8 mouse cellular contexts compared by ENCODE assay signal in genomic region chr14:48421476-48421875, GRCm38 (mm10). TPM values are rescaled to one million over a fixed set of nuclear protein-coding genes. Genes with fewer than 3 reads are reported as not detected.
DNase-seq lines count a peak whose midpoint lies in the region; ATAC-seq and TF ChIP-seq lines count a peak whose summit lies in the region.

No protein-coding gene starts in this region.

- H3K9me3 ChIP-seq in lung, embryonic 14.5 days (ENCODE audit: low read depth, low read length), result no peaks in the 10 kb centered on the region

- H3K4me2 ChIP-seq in lung, embryonic 14.5 days, result peak overlapping the region; percentile 53

- no peaks in the 10 kb centered on the region for H3K36me3 ChIP-seq in lung, embryonic 14.5 days (ENCODE audit: insufficient read depth)

- no peaks in the 10 kb centered on the region for H3K4me1 ChIP-seq in lung, embryonic 14.5 days (ENCODE audit: insufficient read depth)

- no peak for TF ChIP-seq CTCF in lung, embryonic 14.5 days (IDR thresholded peaks at IDR 0.05; ENCODE audit: low read depth)

- H3K4me3 ChIP-seq in lung, embryonic 14.5 days (ENCODE audit: low read depth, low read length), result no peak overlapping the region; the same call in 1 of the 2 replicates

- DNase-seq in frontal cortex, adult 2 months (ENCODE audit: extremely low spot score in 1 of 2, low spot score in 1 of 2), result peak; percentile 66 to 72
- DNase-seq in frontal cortex, postnatal 10 days (ENCODE audit: low spot score in 2 of 2), result no peak
- no peak for DNase-seq in lung, embryonic 14.5 days
- DNase-seq in lung, postnatal 36 days, result no peak
- peak; percentile 20 for DNase-seq in right cerebral cortex, postnatal 25 days
- no peak for DNase-seq in ovary, postnatal 10 days (ENCODE audit: low spot score)

- no peak overlapping the region for H3K27ac ChIP-seq in lung, embryonic 14.5 days (ENCODE audit: low read depth)

- peak; percentile 28; the same call in 1 of the 2 replicates for ATAC-seq in lung, embryonic 14.5 days (ENCODE audit: insufficient read depth)
- ATAC-seq in inflammation-experienced regulatory T-cells, adult 6 months, result peak; percentile 14
- no peak for ATAC-seq in megakaryocyte, adult 5-6 weeks (ENCODE audit: poor library complexity, severe bottlenecking)

- H3K27me3 ChIP-seq in lung, embryonic 14.5 days (ENCODE audit: insufficient read depth, low read length), result no peaks in the 10 kb centered on the region

- WGBS in lung, embryonic 14.5 days, result 6% methylated on average over 6 of the region's 6 CpGs

- no peak overlapping the region for H3K9ac ChIP-seq in lung, embryonic 14.5 days

RNA-seq across cellular contexts. Expression of gene Tmem260, which starts 24.4 kb away (rescaled TPM):
- 20.1 and 20.3 TPM in 2 replicates for polyA plus RNA-seq in frontal cortex, adult 2 months (2012; rRNA removed)
- polyA plus RNA-seq in lung, embryonic 14.5 days (2014; fragmentation: Nextera tagmentation; extraction: Ambion mirVana), result 25.9 and 26.7 TPM in 2 replicates
- 10 to 100 TPM in 2 of 3 experiments, 1 to 10 TPM in 1; 8.7 to 18.2 (median 17.1) TPM for polyA plus RNA-seq in inflammation-experienced regulatory T-cells, adult 6 months (2017; shearing (Covaris generic))
- total RNA-seq in megakaryocyte, adult 5-6 weeks (2015), result 18.6 and 20.6 TPM in 2 replicates
- total RNA-seq in megakaryocyte, adult 5-6 weeks (2017), result 15.6 and 16.7 TPM in 2 replicates

Comparison
In these comparisons a context has a peak if more than half of its experiments do, and no peak if none do; other contexts are left out.
1. DNase-seq: peak in frontal cortex, adult 2 months (2 of 2) and right cerebral cortex, postnatal 25 days (single experiment); none in frontal cortex, postnatal 10 days (0 of 2), lung, embryonic 14.5 days (single experiment), lung, postnatal 36 days (single experiment) and ovary, postnatal 10 days (single experiment).